9 mouse cellular contexts compared by ENCODE assay signal in the genomic region with DNA sequence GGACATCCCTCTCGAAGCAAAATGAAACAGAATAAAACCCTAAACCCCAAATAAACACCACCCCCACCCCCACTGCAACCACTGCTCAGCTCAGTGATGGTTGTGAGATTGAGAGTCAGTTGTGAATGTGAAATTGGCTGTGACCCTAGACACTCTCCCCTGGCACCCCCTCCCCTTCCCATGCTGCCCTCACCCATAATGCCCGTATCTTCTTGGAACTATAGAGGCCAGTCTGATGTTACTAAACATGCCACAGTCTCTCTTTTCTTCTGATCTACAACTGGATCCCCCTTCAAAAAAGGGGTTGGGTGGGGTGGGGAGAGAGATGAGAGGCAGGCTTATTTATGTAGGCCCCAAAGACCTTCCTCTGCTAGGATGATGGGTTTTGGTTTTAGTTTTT.
DNase-seq lines count a peak whose midpoint lies in the region; ATAC-seq and TF ChIP-seq lines count a peak whose summit lies in the region.
"Had no signal": no experiment of that assay in that cellular context is flagged by ENCODE, and none has a peak within 500 bp of the region (broad histone marks: within the 10 kb centered on the region; RNA-seq: fewer than 3 reads in every experiment).

No protein-coding gene starts in this region.

- ATAC-seq in lung, embryonic 15.5 days (ENCODE audit: borderline replicate concordance, extremely low read depth, low FRiP score, low TSS enrichment), result no peak
- ATAC-seq in hindbrain, embryonic 11.5 days (ENCODE audit: low FRiP score), result no peak
- no peak for ATAC-seq in limb, embryonic 14.5 days (ENCODE audit: low FRiP score, low read depth)
- no peak for ATAC-seq in neural tube, embryonic 15.5 days (ENCODE audit: low FRiP score)
- ATAC-seq in activated CD4-positive, CD25-positive, alpha-beta regulatory T cell, adult 4 months, result no peak
- ATAC-seq in erythroid progenitor cell, adult 5-6 weeks (replicated peaks; ENCODE audit: low FRiP score, poor library complexity, severe bottlenecking), result no peak

- peaks cover 89% of the 10 kb centered on the region for H3K4me1 ChIP-seq in lung, embryonic 15.5 days
- H3K4me1 ChIP-seq in hindbrain, embryonic 11.5 days (replicated peaks; ENCODE audit: control insufficient read depth, insufficient read depth, low read length), result peaks cover 40% of the 10 kb centered on the region
- H3K4me1 ChIP-seq in limb, embryonic 14.5 days (ENCODE audit: control insufficient read depth, insufficient read depth, low read length), result peaks cover 71% of the 10 kb centered on the region
- peaks cover 67% of the 10 kb centered on the region for H3K4me1 ChIP-seq in neural tube, embryonic 15.5 days

- H3K9ac ChIP-seq in lung, embryonic 15.5 days, result no peak overlapping the region
- H3K9ac ChIP-seq in hindbrain, embryonic 11.5 days (ENCODE audit: low read depth, low read length), result no peak overlapping the region
- peak overlapping the region; percentile 36 for H3K9ac ChIP-seq in limb, embryonic 14.5 days (ENCODE audit: low read depth, low read length, severe bottlenecking)
- H3K9ac ChIP-seq in neural tube, embryonic 15.5 days (replicated peaks), result peak overlapping the region; percentile 10; the same call in 1 of the 2 replicates

- H3K4me2 ChIP-seq in lung, embryonic 15.5 days, result no peak overlapping the region
- peak overlapping the region; percentile 9 for H3K4me2 ChIP-seq in hindbrain, embryonic 11.5 days (replicated peaks; ENCODE audit: low read depth, low read length)
- peak overlapping the region; percentile 62 for H3K4me2 ChIP-seq in limb, embryonic 14.5 days (replicated peaks; ENCODE audit: low read depth, low read length, severe bottlenecking)
- H3K4me2 ChIP-seq in neural tube, embryonic 15.5 days, result peak overlapping the region; percentile 79

- H3K27ac ChIP-seq in lung, embryonic 15.5 days, result peak overlapping the region; percentile 98; the same call in 1 of the 2 replicates
- peak overlapping the region; percentile 82 for H3K27ac ChIP-seq in hindbrain, embryonic 11.5 days (ENCODE audit: low read depth, low read length)
- peak overlapping the region; percentile 97; the same call in 1 of the 2 replicates for H3K27ac ChIP-seq in limb, embryonic 14.5 days (replicated peaks; ENCODE audit: low read depth, low read length)
- H3K27ac ChIP-seq in neural tube, embryonic 15.5 days (replicated peaks), result peak overlapping the region; percentile 77

- H3K36me3 ChIP-seq in lung, embryonic 15.5 days, result no peaks in the 10 kb centered on the region
- H3K36me3 ChIP-seq in hindbrain, embryonic 11.5 days (ENCODE audit: control insufficient read depth, insufficient read depth, low read length), result no peaks in the 10 kb centered on the region
- no peaks in the 10 kb centered on the region for H3K36me3 ChIP-seq in limb, embryonic 14.5 days (ENCODE audit: control insufficient read depth, insufficient read depth, low read length)
- no peaks in the 10 kb centered on the region for H3K36me3 ChIP-seq in neural tube, embryonic 15.5 days

- WGBS in lung, embryonic 15.5 days, result 54% methylated on average over 2 of the region's 2 CpGs
- WGBS in hindbrain, embryonic 11.5 days, result 18% methylated on average over 2 of the region's 2 CpGs
- WGBS in limb, embryonic 14.5 days, result 46% methylated on average over 2 of the region's 2 CpGs
- 52% methylated on average over 2 of the region's 2 CpGs for whole genome bisulfite sequencing in neural tube, embryonic 15.5 days

- no peaks in the 10 kb centered on the region for H3K9me3 ChIP-seq in lung, embryonic 15.5 days
- no peaks in the 10 kb centered on the region for H3K9me3 ChIP-seq in hindbrain, embryonic 11.5 days (ENCODE audit: control insufficient read depth, low read length)
- H3K9me3 ChIP-seq in limb, embryonic 14.5 days (ENCODE audit: control insufficient read depth, low read length), result no peaks in the 10 kb centered on the region
- no peaks in the 10 kb centered on the region for H3K9me3 ChIP-seq in neural tube, embryonic 15.5 days (replicated peaks)

- H3K4me3 ChIP-seq in lung, embryonic 15.5 days, result no peak overlapping the region
- H3K4me3 ChIP-seq in hindbrain, embryonic 11.5 days (ENCODE audit: low read depth, low read length), result no peak overlapping the region
- H3K4me3 ChIP-seq in limb, embryonic 14.5 days (replicated peaks; ENCODE audit: low read length), result 0 out of 2 replicates have a peak overlapping the region, but pooled peaks have one; percentile 2
- H3K4me3 ChIP-seq in neural tube, embryonic 15.5 days (replicated peaks), result no peak overlapping the region

- DNase-seq in lung, postnatal 14 days, result no peak
- DNase-seq in hindbrain, embryonic 11.5 days (ENCODE audit: low spot score), result no peak
- no peak for DNase-seq in limb, embryonic 14.5 days (ENCODE audit: low spot score)
- DNase-seq in cerebellum, postnatal 4 days (ENCODE audit: low spot score in 2 of 2), result no peak
- DNase-seq: layer of hippocampus, adult 9-11 months had no signal

- TF ChIP-seq POLR2A in limb, embryonic 14.5 days (IDR thresholded peaks at IDR 0.05; ENCODE audit: borderline replicate concordance, extremely low read depth, insufficient read depth, insufficient read length), result no peak

- no peaks in the 10 kb centered on the region for H3K27me3 ChIP-seq in lung, embryonic 15.5 days
- H3K27me3 ChIP-seq in hindbrain, embryonic 11.5 days (ENCODE audit: control insufficient read depth, insufficient read depth, low read length), result no peaks in the 10 kb centered on the region
- no peaks in the 10 kb centered on the region for H3K27me3 ChIP-seq in limb, embryonic 14.5 days (ENCODE audit: control insufficient read depth, insufficient read depth, low read length)
- H3K27me3 ChIP-seq in neural tube, embryonic 15.5 days (replicated peaks), result no peaks in the 10 kb centered on the region

Comparison
In these comparisons a context has a peak if more than half of its experiments do, and no peak if none do; other contexts are left out.
1. H3K9ac ChIP-seq: peak in limb, embryonic 14.5 days (single experiment) and neural tube, embryonic 15.5 days (single experiment); none in lung, embryonic 15.5 days (single experiment) and hindbrain, embryonic 11.5 days (single experiment).
2. Peak in every context shown above with its lines, with median percentiles within 50 percentile points of each other: H3K27ac ChIP-seq.